Mouse (Mus musculus) MEL (cell line): Measurements from ENCODE around the gene Ppfibp2. TPM values are rescaled to one million over a fixed set of nuclear protein-coding genes. Genes with fewer than 3 reads are reported as not detected.

Experiments
- DNase-seq: peaks from one replicate; pipeline ENCODE4 v3.0.0; 2011; ENCODE audit warnings: low read depth, low spot score
- H3K27ac ChIP-seq: 2 replicates; pipeline ENCODE4 v1.5.1; 2012; ENCODE audit warnings: low read depth, mild to moderate bottlenecking, control low read depth, low read length, moderate library complexity; ENCODE audit not compliant: control insufficient read depth
- H3K27me3 ChIP-seq, 2 experiments: fragments of 150-350 bp in 1 of 2; sonication (generic) in 1 of 2; 2 replicates each; pipeline ENCODE4 v1.6.1; 2012; ENCODE audit warnings: low read length in 2 of 2, mild to moderate bottlenecking in 2 of 2, improper control_type of control experiment in 1 of 2, moderate library complexity in 1 of 2; ENCODE audit not compliant: insufficient read depth in 2 of 2, control insufficient read depth in 1 of 2
- H3K36me3 ChIP-seq, 2 experiments: 2 replicates each; pipeline ENCODE4 v1.6.1; 2012 to 2014; ENCODE audit warnings: low read length in 2 of 2, improper control_type of control experiment in 1 of 2, inconsistent platforms in 1 of 2, mild to moderate bottlenecking in 1 of 2; ENCODE audit not compliant: insufficient read depth in 2 of 2, control insufficient read depth in 1 of 2
- H3K4me1 ChIP-seq, 2 experiments: fragments of 150-350 bp in 1 of 2; sonication (generic) in 1 of 2; 2 replicates each; pipeline ENCODE4 v1.6.1; 2012; ENCODE audit warnings: low read length in 2 of 2, improper control_type of control experiment in 1 of 2, mild to moderate bottlenecking in 1 of 2; ENCODE audit not compliant: insufficient read depth in 2 of 2, control insufficient read depth in 1 of 2
- H3K4me3 ChIP-seq, 2 experiments: fragments of 150-350 bp in 1 of 2; sonication (generic) in 1 of 2; 2 replicates each; pipeline ENCODE4 v1.5.1; 2012; ENCODE audit warnings: low read depth in 2 of 2, low read length in 2 of 2, mild to moderate bottlenecking in 2 of 2, moderate library complexity in 2 of 2, control low read depth in 1 of 2, improper control_type of control experiment in 1 of 2; ENCODE audit not compliant: control insufficient read depth in 1 of 2, insufficient read depth in 1 of 2
- H3K79me2 ChIP-seq: 2 replicates; pipeline ENCODE4 v1.6.1; 2012; ENCODE audit warnings: mild to moderate bottlenecking, low read length, moderate library complexity; ENCODE audit not compliant: control insufficient read depth, poor library complexity, insufficient read depth
- H3K9ac ChIP-seq: 2 replicates; pipeline ENCODE4 v1.6.1; 2012; ENCODE audit warnings: low read depth, mild to moderate bottlenecking, control low read depth, low read length, moderate library complexity; ENCODE audit not compliant: control insufficient read depth, poor library complexity, severe bottlenecking
- H3K9me3 ChIP-seq: fragments of 150-350 bp; sonication (generic); replicated peaks from 2 replicates; pipeline ENCODE4 v1.6.1; 2012; ENCODE audit warnings: mild to moderate bottlenecking, low read length, improper control_type of control experiment, moderate library complexity; ENCODE audit not compliant: insufficient read depth
- BHLHE40 ChIP-seq: IDR thresholded peaks from 2 replicates; pipeline ENCODE4 v1.6.1; 2012; ENCODE audit warnings: low read depth, mild to moderate bottlenecking, inconsistent platforms, low read length, improper control_type of control experiment, borderline replicate concordance
- CHD1 ChIP-seq: IDR thresholded peaks from 2 replicates; pipeline ENCODE4 v1.6.1; 2012; ENCODE audit warnings: low read depth, mild to moderate bottlenecking, inconsistent platforms, low read length, improper control_type of control experiment
- CHD2 ChIP-seq: IDR thresholded peaks from 2 replicates; pipeline ENCODE4 v1.6.1; 2011; ENCODE audit warnings: low read length, improper control_type of control experiment
- E2F4 ChIP-seq: IDR thresholded peaks from 2 replicates; pipeline ENCODE4 v1.6.1; 2011; ENCODE audit warnings: low read depth, low read length, improper control_type of control experiment, borderline replicate concordance
- ETS1 ChIP-seq: IDR thresholded peaks from 2 replicates; pipeline ENCODE4 v1.6.1; 2012; ENCODE audit warnings: low read depth, mild to moderate bottlenecking, inconsistent platforms, low read length, improper control_type of control experiment, moderate library complexity
- HCFC1 ChIP-seq: IDR thresholded peaks from 2 replicates; pipeline ENCODE4 v1.6.1; 2012; ENCODE audit warnings: low read depth, mild to moderate bottlenecking, inconsistent platforms, low read length, improper control_type of control experiment, moderate library complexity
- KAT2A ChIP-seq: conservative IDR thresholded peaks from 2 replicates; pipeline ENCODE4 v1.6.1; 2012; ENCODE audit warnings: low read depth, low read length, improper control_type of control experiment, inconsistent platforms
- MAFK ChIP-seq: IDR thresholded peaks from 2 replicates; pipeline ENCODE4 v1.6.1; 2011; ENCODE audit warnings: low read depth, mild to moderate bottlenecking, low read length, improper control_type of control experiment, borderline replicate concordance
- MEF2A ChIP-seq: IDR thresholded peaks from 2 replicates; pipeline ENCODE4 v1.6.1; 2014; ENCODE audit warnings: low read depth, mild to moderate bottlenecking, inconsistent platforms, low read length, improper control_type of control experiment; ENCODE audit not compliant: poor library complexity, insufficient replicate concordance, severe bottlenecking; ENCODE audit errors: extremely low read depth
- MXI1 ChIP-seq: IDR thresholded peaks from 2 replicates; pipeline ENCODE4 v1.6.1; 2011; ENCODE audit warnings: mild to moderate bottlenecking, low read depth, low read length, improper control_type of control experiment
- MYB ChIP-seq: IDR thresholded peaks from 2 replicates; pipeline ENCODE4 v1.6.1; 2011; ENCODE audit warnings: mild to moderate bottlenecking, low read depth, low read length, improper control_type of control experiment
- MYC ChIP-seq: IDR thresholded peaks from 2 replicates; pipeline ENCODE4 v1.6.1; 2011; ENCODE audit warnings: low read depth, mild to moderate bottlenecking, low read length, improper control_type of control experiment, moderate library complexity
- NELFE ChIP-seq: IDR thresholded peaks from 2 replicates; pipeline ENCODE4 v1.6.1; 2011; ENCODE audit warnings: low read depth, low read length, improper control_type of control experiment
- POLR2A ChIP-seq, 2 experiments: IDR thresholded peaks; 2 replicates each; pipeline ENCODE4 v1.6.1; 2011 to 2012; ENCODE audit warnings: low read length in 2 of 2, mild to moderate bottlenecking in 2 of 2, control low read depth in 1 of 2, improper control_type of control experiment in 1 of 2, low read depth in 1 of 2, moderate library complexity in 1 of 2; ENCODE audit not compliant: control insufficient read depth in 1 of 2, insufficient read depth in 1 of 2, poor library complexity in 1 of 2
- SMC3 ChIP-seq: IDR thresholded peaks from 2 replicates; pipeline ENCODE4 v1.6.1; 2011; ENCODE audit warnings: low read depth, low read length, improper control_type of control experiment
- TBP ChIP-seq: IDR thresholded peaks from 2 replicates; pipeline ENCODE4 v1.8.0; 2011; ENCODE audit warnings: low read depth, low read length, improper control_type of control experiment
- USF2 ChIP-seq, 2 experiments: IDR thresholded peaks; 2 replicates each; pipeline ENCODE4 v1.6.1; 2011 to 2012; ENCODE audit warnings: improper control_type of control experiment in 2 of 2, low read length in 2 of 2, borderline replicate concordance in 1 of 2, inconsistent platforms in 1 of 2, low read depth in 1 of 2, mild to moderate bottlenecking in 1 of 2; ENCODE audit not compliant: insufficient read depth in 1 of 2
- ZKSCAN1 ChIP-seq: IDR thresholded peaks from 2 replicates; pipeline ENCODE4 v1.6.1; 2012; ENCODE audit warnings: low read depth, mild to moderate bottlenecking, inconsistent platforms, low read length, improper control_type of control experiment, moderate library complexity
- ZMIZ1 ChIP-seq: IDR thresholded peaks from 2 replicates; pipeline ENCODE4 v1.6.1; 2012; ENCODE audit warnings: low read depth, mild to moderate bottlenecking, inconsistent platforms, low read length, improper control_type of control experiment, moderate library complexity
- polyA plus RNA-seq, 2 experiments: library from polyadenylated mRNA; stranded (reverse) in 1 of 2; unstranded in 1 of 2; fragments of >175 nt in 1 of 2; fragments of >200 nt in 1 of 2; gene quantifications; 2 replicates each; pipeline versions ENCODE4 v1.2.1 to v1.2.4; 2012; ENCODE audit warnings: low replicate concordance in 2 of 2, low read depth in 1 of 2; ENCODE audit not compliant: insufficient read length in 2 of 2, insufficient read depth in 1 of 2, missing spikeins in 1 of 2
- total RNA-seq: library from RNA; depleted of rRNA; stranded (reverse); fragments of 300-350 nt; gene quantifications from 2 replicates; pipeline ENCODE4 v1.2.3, GENCODE M21; 2012

Ppfibp2 gene
- total and polyA plus RNA-seq, 3 experiments = not detected

DNA sequence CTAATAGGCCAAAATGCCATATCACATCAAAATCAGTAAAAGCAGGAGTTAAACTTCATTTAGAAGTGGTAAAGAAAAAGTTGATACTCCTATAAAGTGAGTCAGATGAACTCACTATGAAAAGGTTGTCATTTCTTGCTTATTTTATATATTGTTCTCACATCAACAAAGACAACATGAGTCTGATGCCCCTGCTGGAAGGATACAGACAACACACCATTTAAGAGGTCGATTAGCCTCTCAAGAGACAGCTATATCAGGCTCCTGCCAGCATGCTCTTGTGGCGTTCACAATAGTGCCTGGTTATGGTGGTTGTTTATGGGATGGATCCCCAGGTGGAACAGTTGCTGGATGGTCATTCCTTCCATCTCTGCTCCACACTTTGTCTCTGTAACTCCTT lies 138.2 kb downstream of the Ppfibp2 start:
- H3K36me3 ChIP-seq = no peaks in the 10 kb centered on the region
- H3K9me3 ChIP-seq = no peaks in the 10 kb centered on the region
- no peaks in the 10 kb centered on the region for H3K27me3 ChIP-seq
- H3K9ac ChIP-seq = no peak overlapping the region
- no peak for DNase-seq
- no peaks in the 10 kb centered on the region for H3K4me1 ChIP-seq
- no peak overlapping the region for H3K4me3 ChIP-seq
- no peak overlapping the region for H3K27ac ChIP-seq
- no peak for TF ChIP-seq KAT2A
- no peak for TF ChIP-seq NELFE
- TF ChIP-seq MEF2A = no peak
- no peak for TF ChIP-seq MAFK
- TF ChIP-seq MYB = no peak
- no peak for TF ChIP-seq MXI1
- no peak for TF ChIP-seq TBP
- no peak for TF ChIP-seq ETS1
- no peak for TF ChIP-seq E2F4
- no peaks in the 10 kb centered on the region for H3K79me2 ChIP-seq

DNA sequence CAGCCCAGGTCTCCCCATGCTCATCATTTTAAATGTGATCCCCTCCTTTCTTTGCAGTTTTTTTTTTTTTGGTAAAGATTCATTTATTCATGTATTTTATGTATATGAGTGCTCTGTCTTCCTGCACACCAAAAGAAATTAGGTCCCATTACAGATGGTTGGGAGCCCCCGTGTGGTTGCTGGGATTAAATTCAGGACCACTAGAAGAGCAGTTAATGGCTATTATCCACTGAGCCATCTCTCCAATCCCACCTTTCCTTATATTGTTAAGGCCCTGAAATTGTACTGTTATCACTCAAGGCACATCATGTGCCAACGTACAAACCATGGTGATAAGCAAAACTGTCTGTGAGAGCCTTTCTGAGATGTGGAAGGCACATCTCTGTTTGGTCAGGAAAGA lies 143.7 kb downstream of the Ppfibp2 start:
- no peak overlapping the region for H3K4me3 ChIP-seq
- TF ChIP-seq MYC = no peak
- no peak for TF ChIP-seq ZKSCAN1
- no peak for TF ChIP-seq CHD2
- TF ChIP-seq HCFC1 = no peak
- no peak for TF ChIP-seq USF2 (IDR thresholded peaks at IDR 0.05; ENCODE audit: borderline replicate concordance in 1 of 2, insufficient read depth in 1 of 2, low read depth in 1 of 2, low read length in 2 of 2)
- no peak for TF ChIP-seq TBP
- no peak for TF ChIP-seq POLR2A (IDR thresholded peaks at IDR 0.05; ENCODE audit: control insufficient read depth in 1 of 2, insufficient read depth in 1 of 2, low read depth in 1 of 2, low read length in 2 of 2, poor library complexity in 1 of 2)
- TF ChIP-seq CHD1 = no peak
- no peak for TF ChIP-seq SMC3
- no peak for TF ChIP-seq KAT2A
- TF ChIP-seq ZMIZ1 = no peak
- TF ChIP-seq BHLHE40 = no peak
- TF ChIP-seq, all 39 proteins: peak for 0
- H3K9me3 ChIP-seq = no peaks in the 10 kb centered on the region
- H3K27ac ChIP-seq = no peak overlapping the region
- no peaks in the 10 kb centered on the region for H3K4me1 ChIP-seq
- no peaks in the 10 kb centered on the region for H3K27me3 ChIP-seq
- no peaks in the 10 kb centered on the region for H3K79me2 ChIP-seq
- DNase-seq = no peak
- H3K36me3 ChIP-seq = no peaks in the 10 kb centered on the region
- H3K9ac ChIP-seq = no peak overlapping the region
